Mouse (Mus musculus) layer of hippocampus, postnatal 14 days (tissue): ENCODE results near the gene Neil3. TPM values are rescaled to one million over a fixed set of nuclear protein-coding genes. Genes with fewer than 3 reads are reported as not detected.
"Not testable (repeated sequence)": the region's sequence is repeated elsewhere in the genome, so short reads cannot be mapped to it uniquely, and the experiment has no call there.

ENCODE experiments used
- DNase-seq, 2 experiments: peaks; one replicate each; pipeline ENCODE4 v3.0.0; 2021 to 2022; ENCODE audit warnings: low spot score in 2 of 2, mixed read lengths in 1 of 2
- total RNA-seq, 2 experiments: library from RNA; stranded (reverse); gene quantifications; 2 replicates each; pipeline ENCODE4 v1.2.3; 2021

Gene Neil3
- total RNA-seq, 2 experiments from 2014 or later: 0.79 to 1.4 TPM

GRCm38 (mm10) chr8:53539585-53539984 is 99.3 kb downstream of the Neil3 start:
- DNase-seq: no peak

GRCm38 (mm10) chr8:53538049-53538448 is 100.8 kb downstream of the Neil3 start:
- DNase-seq: not testable (repeated sequence)

Other genes starting within 250 kb of the Neil3 start
- gene Aga, start 127.3 kb downstream of the Neil3 start, total RNA-seq: 1 to 10 TPM; 8.1 to 9.4 TPM